Mouse (Mus musculus): ENCODE measurements at regions not wholly inside any gene's neighbourhood (a gene's known extent, or its start where the extent isn't known, plus 50 kb on each side); places are given as distances from the start of the nearest gene placed in this dataset.

GRCm38 (mm10) chr14:114965941-114966340 lies 126.1 kb upstream of the Gpc5 start:
- no peak for ATAC-seq (ENCODE audit: insufficient number of reproducible peaks, low FRiP score, low TSS enrichment)

- ATAC-seq (ENCODE audit: insufficient number of reproducible peaks, low FRiP score, low TSS enrichment), result no peak
Observed at GRCm38 (mm10) chr14:114969020-114969419, 123.0 kb upstream of the Gpc5 start.

GRCm38 (mm10) chr14:114981120-114981519 lies 110.9 kb upstream of the Gpc5 start:
- ATAC-seq (ENCODE audit: insufficient number of reproducible peaks, low FRiP score, low TSS enrichment), result no peak

- no peak for ATAC-seq (ENCODE audit: insufficient number of reproducible peaks, low FRiP score, low TSS enrichment)
Observed at GRCm38 (mm10) chr14:115003223-115003622, 88.8 kb upstream of the Gpc5 start.

- no peak for ATAC-seq (ENCODE audit: insufficient number of reproducible peaks, low FRiP score, low TSS enrichment)
Observed at GRCm38 (mm10) chr14:115004733-115005405, 87.1 kb upstream of the Gpc5 start.

GRCm38 (mm10) chr14:115010877-115011276 lies 81.1 kb upstream of the Gpc5 start:
- no peak for ATAC-seq (ENCODE audit: insufficient number of reproducible peaks, low FRiP score, low TSS enrichment)

- no peak for ATAC-seq (ENCODE audit: insufficient number of reproducible peaks, low FRiP score, low TSS enrichment)
Observed at GRCm38 (mm10) chr14:115015299-115015698, 76.7 kb upstream of the Gpc5 start.

GRCm38 (mm10) chr14:115017410-115018153 lies 74.4 kb upstream of the Gpc5 start:
- peak; percentile 89 for ATAC-seq (ENCODE audit: insufficient number of reproducible peaks, low FRiP score, low TSS enrichment)

- no peak for ATAC-seq (ENCODE audit: insufficient number of reproducible peaks, low FRiP score, low TSS enrichment)
Observed at GRCm38 (mm10) chr14:115028011-115028410, 64.0 kb upstream of the Gpc5 start.

GRCm38 (mm10) chr14:115031734-115032133 lies 60.3 kb upstream of the Gpc5 start:
- ATAC-seq (ENCODE audit: insufficient number of reproducible peaks, low FRiP score, low TSS enrichment), result no peak

GRCm38 (mm10) chr14:115033375-115033969 lies 58.5 kb upstream of the Gpc5 start:
- ATAC-seq (ENCODE audit: insufficient number of reproducible peaks, low FRiP score, low TSS enrichment), result no peak

GRCm38 (mm10) chr14:115034718-115035437 lies 57.1 kb upstream of the Gpc5 start:
- ATAC-seq (ENCODE audit: insufficient number of reproducible peaks, low FRiP score, low TSS enrichment), result no peak

- ATAC-seq (ENCODE audit: insufficient number of reproducible peaks, low FRiP score, low TSS enrichment), result no peak
Observed at GRCm38 (mm10) chr14:115037086-115037793, 54.8 kb upstream of the Gpc5 start.

- ATAC-seq (ENCODE audit: insufficient number of reproducible peaks, low FRiP score, low TSS enrichment), result no peak
Observed at GRCm38 (mm10) chr14:115038788-115039187, 53.2 kb upstream of the Gpc5 start.

GRCm38 (mm10) chr14:115039524-115039923 lies 52.5 kb upstream of the Gpc5 start:
- no peak for ATAC-seq (ENCODE audit: insufficient number of reproducible peaks, low FRiP score, low TSS enrichment)

- 0 out of 2 replicates have a peak, but pooled peaks have one; percentile 11 for ATAC-seq (ENCODE audit: insufficient number of reproducible peaks, low FRiP score, low TSS enrichment)
Observed at GRCm38 (mm10) chr14:115040091-115040571, 51.9 kb upstream of the Gpc5 start.

- ATAC-seq (ENCODE audit: insufficient number of reproducible peaks, low FRiP score, low TSS enrichment), result 0 out of 2 replicates have a peak, but pooled peaks have one; percentile 9
Observed at GRCm38 (mm10) chr14:115040578-115041206, 51.3 kb upstream of the Gpc5 start.

GRCm38 (mm10) chr14:115041336-115042054 lies 50.5 kb upstream of the Gpc5 start:
- ATAC-seq (ENCODE audit: insufficient number of reproducible peaks, low FRiP score, low TSS enrichment), result peak; percentile 12; the same call in 1 of the 2 replicates

GRCm38 (mm10) chr14:115042055-115042564 lies 49.9 kb upstream of the Gpc5 start:
- ATAC-seq (ENCODE audit: insufficient number of reproducible peaks, low FRiP score, low TSS enrichment), result peak; percentile 82

All from cerebellum, adult (tissue).